Mouse (Mus musculus) small intestine, adult 2 months (tissue): ENCODE results near the gene Arl5a.

Source experiments
- CTCF ChIP-seq: fragments of 200-500 bp; IDR thresholded peaks from 2 replicates; pipeline ENCODE4 v1.5.1; 2012; ENCODE audit warnings: low read depth, mild to moderate bottlenecking, control low read depth, inconsistent platforms, low read length, moderate library complexity, mixed read lengths; ENCODE audit not compliant: insufficient replicate concordance, insufficient read length; ENCODE audit errors: extremely low read depth
- POLR2A ChIP-seq: fragments of 200-500 bp; IDR thresholded peaks from 2 replicates; pipeline ENCODE4 v1.6.1; 2012; ENCODE audit warnings: low read depth, mild to moderate bottlenecking, control low read depth, inconsistent platforms, low read length, moderate library complexity

- no peak for TF ChIP-seq POLR2A
- TF ChIP-seq CTCF: no peak
These were observed 53.6 kb downstream of the Arl5a start for GRCm38 (mm10) chr2:52371066-52371465.
